Mouse (Mus musculus) midbrain, postnatal 0 days (tissue): ENCODE data around the gene Gm49325. TPM values are rescaled to one million over a fixed set of nuclear protein-coding genes. Genes with fewer than 3 reads are reported as not detected.

Experiments
- ATAC-seq: fragments of 200-750 bp; cut with Nextera tagmentation; 2 replicates; pipeline ENCODE4 v1.8.0; 2017; ENCODE audit warnings: moderate number of reproducible peaks, mild to moderate bottlenecking, moderate TSS enrichment, moderate library complexity; ENCODE audit not compliant: low FRiP score
- DNase-seq: peaks from one replicate; pipeline ENCODE4 v3.0.0-alpha.2; 2015; ENCODE audit warnings: low spot score
- H3K27ac ChIP-seq: fragments of 300-500 bp; sonication (generic); 2 replicates; pipeline ENCODE4 v1.5.1; 2014; ENCODE audit warnings: low read depth, mild to moderate bottlenecking, low read length, mixed read lengths
- H3K27me3 ChIP-seq: fragments of 300-500 bp; sonication (generic); 2 replicates; pipeline ENCODE4 v1.6.1; 2014; ENCODE audit warnings: low read length, control low read depth, mixed read lengths; ENCODE audit not compliant: insufficient read depth
- H3K36me3 ChIP-seq: fragments of 300-500 bp; sonication (generic); 2 replicates; pipeline ENCODE4 v1.6.1; 2014; ENCODE audit warnings: low read length, control low read depth, mixed read lengths; ENCODE audit not compliant: insufficient read depth
- H3K4me1 ChIP-seq: fragments of 300-500 bp; sonication (generic); 2 replicates; pipeline ENCODE4 v1.6.1; 2014; ENCODE audit warnings: mild to moderate bottlenecking, control low read depth, antibody characterized with exemption, low read length, mixed read lengths; ENCODE audit not compliant: insufficient read depth
- H3K4me2 ChIP-seq: fragments of 300-500 bp; sonication (generic); 2 replicates; pipeline ENCODE4 v1.6.1; 2014; ENCODE audit warnings: low read depth, mild to moderate bottlenecking, low read length, mixed read lengths; ENCODE audit not compliant: poor library complexity, severe bottlenecking
- H3K4me3 ChIP-seq: fragments of 300-500 bp; sonication (generic); 2 replicates; pipeline ENCODE4 v1.5.1; 2014; ENCODE audit warnings: low read depth, mild to moderate bottlenecking, low read length, moderate library complexity
- H3K9ac ChIP-seq: fragments of 300-500 bp; sonication (generic); replicated peaks from 2 replicates; pipeline ENCODE4 v1.6.1; 2014; ENCODE audit warnings: mild to moderate bottlenecking, low read length, moderate library complexity, mixed read lengths; ENCODE audit not compliant: poor library complexity, severe bottlenecking
- H3K9me3 ChIP-seq: fragments of 300-500 bp; sonication (generic); 2 replicates; pipeline ENCODE4 v1.6.1; 2016; ENCODE audit warnings: low read length, control low read depth
- CTCF ChIP-seq: IDR thresholded peaks from 2 replicates; pipeline ENCODE4 v1.5.1; 2016; ENCODE audit warnings: antibody characterized with exemption, mild to moderate bottlenecking
- WGBS: fragments of 180-500 bp; shearing (Covaris S2); extraction: QIAGEN DNeasy Blood & Tissue Kit; methylation state at CpG from one replicate; pipeline ENCODE4 v1.1.7; 2014; 5-methylcytosine and 5-hydroxymethylcytosine counted together
- polyA plus RNA-seq: library from polyadenylated mRNA; unstranded; fragments of >200 nt; fragmentation: Nextera tagmentation; extraction: Ambion mirVana; gene quantifications from 2 replicates; pipeline ENCODE4 v1.2.1, GENCODE M21; 2015
- total RNA-seq: library from RNA; depleted of rRNA; stranded (reverse); fragments of >200 nt; gene quantifications from 2 replicates; pipeline ENCODE4 v1.2.3, GENCODE M21; 2014

Gm49325 gene
- total and polyA plus RNA-seq, 2 experiments from 2014 or later, result 10.5 TPM; not detected in 1

- Histone ChIP-seq H3K4me1 (no peaks in the 10 kb centered on the region), H3K27me3 (no peaks in the 10 kb centered on the region), H3K36me3 (peaks cover 56% of the 10 kb centered on the region), H3K4me3 (no peak overlapping the region), H3K9ac (no peak overlapping the region), H3K27ac (no peak overlapping the region), H3K9me3 (no peaks in the 10 kb centered on the region), H3K4me2 (no peak overlapping the region)
- no peak for DNase-seq
- no peak for TF ChIP-seq CTCF
- WGBS, result 96% methylated on average over 5 of the region's 5 CpGs
- no peak for ATAC-seq
Observed at GRCm38 (mm10) chr10:77645571-77645970, 39.6 kb downstream of the Gm49325 start.

DNA sequence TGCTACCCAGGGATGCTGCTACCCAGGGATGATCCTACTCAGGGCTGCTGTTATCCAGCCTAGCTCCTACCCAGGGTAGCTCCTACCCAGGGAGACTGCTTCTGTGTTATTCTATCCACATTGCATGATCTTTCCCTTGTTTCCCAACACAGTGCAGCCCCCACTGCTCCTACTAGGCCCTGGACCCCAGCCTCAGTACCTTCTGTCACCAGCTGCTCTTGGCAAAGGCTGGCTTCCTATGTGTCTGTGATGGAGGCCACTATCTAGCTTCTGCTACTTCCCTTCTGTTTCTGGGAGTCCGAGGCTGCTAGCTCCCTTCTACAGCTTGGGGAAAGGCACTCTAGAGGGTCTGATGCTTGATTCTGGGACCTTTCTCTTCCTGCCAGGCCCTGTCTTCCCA, 41.5 kb downstream of the Gm49325 start:
- TF ChIP-seq CTCF, result no peak
- H3K9me3 ChIP-seq, result no peaks in the 10 kb centered on the region
- WGBS, result 76% methylated on average over 1 of the region's 1 CpGs
- ATAC-seq (no peak), DNase-seq (no peak)
- H3K4me3 ChIP-seq, result no peak overlapping the region
- H3K4me2 ChIP-seq, result no peak overlapping the region
- no peak overlapping the region for H3K27ac ChIP-seq
- H3K36me3 ChIP-seq, result peaks cover 43% of the 10 kb centered on the region
- H3K4me1 ChIP-seq, result no peaks in the 10 kb centered on the region
- no peak overlapping the region for H3K9ac ChIP-seq
- no peaks in the 10 kb centered on the region for H3K27me3 ChIP-seq

DNA sequence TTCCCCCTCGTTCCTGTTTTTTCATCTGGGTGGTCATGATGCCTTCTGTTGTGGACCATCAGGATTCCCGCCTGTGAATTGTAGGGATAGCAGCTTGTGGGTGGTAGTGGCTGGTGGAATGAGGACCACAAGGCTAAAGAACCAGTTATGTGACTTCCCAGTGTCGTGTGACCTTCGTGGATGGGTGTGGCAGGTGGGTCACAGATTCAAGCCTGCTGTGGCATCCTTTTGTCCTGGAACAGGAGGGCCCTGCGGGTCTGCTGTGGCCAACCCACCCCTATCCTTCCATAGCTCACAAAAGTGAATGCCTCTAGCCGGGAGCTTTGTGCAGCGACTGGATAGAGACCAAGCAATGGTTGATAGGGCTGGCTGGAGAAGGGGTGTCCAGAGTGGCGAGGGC, 41.9 kb downstream of the Gm49325 start:
- H3K4me3 ChIP-seq, result no peak overlapping the region
- no peak overlapping the region for H3K4me2 ChIP-seq
- TF ChIP-seq CTCF, result no peak
- no peaks in the 10 kb centered on the region for H3K4me1 ChIP-seq
- 88% methylated on average over 8 of the region's 8 CpGs for WGBS
- H3K36me3 ChIP-seq, result peaks cover 40% of the 10 kb centered on the region
- no peaks in the 10 kb centered on the region for H3K27me3 ChIP-seq
- no peak overlapping the region for H3K27ac ChIP-seq
- H3K9me3 ChIP-seq, result no peaks in the 10 kb centered on the region
- DNase-seq (no peak), ATAC-seq (no peak)
- no peak overlapping the region for H3K9ac ChIP-seq

GRCm38 (mm10) chr10:77652046-77652445, 46.0 kb downstream of the Gm49325 start:
- H3K27ac ChIP-seq, result no peak overlapping the region
- no peaks in the 10 kb centered on the region for H3K4me1 ChIP-seq
- WGBS, result 90% methylated on average over 9 of the region's 9 CpGs
- no peaks in the 10 kb centered on the region for H3K27me3 ChIP-seq
- H3K4me3 ChIP-seq, result no peak overlapping the region
- DNase-seq (no peak), ATAC-seq (no peak)
- TF ChIP-seq CTCF, result peak; percentile 26; the same call in 1 of the 2 replicates
- no peak overlapping the region for H3K9ac ChIP-seq
- peaks cover 3% of the 10 kb centered on the region; the same call in 1 of the 2 replicates for H3K36me3 ChIP-seq
- H3K9me3 ChIP-seq, result no peaks in the 10 kb centered on the region
- no peak overlapping the region for H3K4me2 ChIP-seq

GRCm38 (mm10) chr10:77658286-77658994, 52.4 kb downstream of the Gm49325 start:
- Histone ChIP-seq H3K4me1 (no peaks in the 10 kb centered on the region), H3K4me2 (no peak overlapping the region), H3K9me3 (no peaks in the 10 kb centered on the region), H3K27ac (no peak overlapping the region), H3K4me3 (no peak overlapping the region), H3K27me3 (no peaks in the 10 kb centered on the region), H3K9ac (no peak overlapping the region), H3K36me3 (no peaks in the 10 kb centered on the region)
- no peak for TF ChIP-seq CTCF
- ATAC-seq (no peak), DNase-seq (no peak)
- 69% methylated on average over 15 of the region's 15 CpGs for WGBS

DNA sequence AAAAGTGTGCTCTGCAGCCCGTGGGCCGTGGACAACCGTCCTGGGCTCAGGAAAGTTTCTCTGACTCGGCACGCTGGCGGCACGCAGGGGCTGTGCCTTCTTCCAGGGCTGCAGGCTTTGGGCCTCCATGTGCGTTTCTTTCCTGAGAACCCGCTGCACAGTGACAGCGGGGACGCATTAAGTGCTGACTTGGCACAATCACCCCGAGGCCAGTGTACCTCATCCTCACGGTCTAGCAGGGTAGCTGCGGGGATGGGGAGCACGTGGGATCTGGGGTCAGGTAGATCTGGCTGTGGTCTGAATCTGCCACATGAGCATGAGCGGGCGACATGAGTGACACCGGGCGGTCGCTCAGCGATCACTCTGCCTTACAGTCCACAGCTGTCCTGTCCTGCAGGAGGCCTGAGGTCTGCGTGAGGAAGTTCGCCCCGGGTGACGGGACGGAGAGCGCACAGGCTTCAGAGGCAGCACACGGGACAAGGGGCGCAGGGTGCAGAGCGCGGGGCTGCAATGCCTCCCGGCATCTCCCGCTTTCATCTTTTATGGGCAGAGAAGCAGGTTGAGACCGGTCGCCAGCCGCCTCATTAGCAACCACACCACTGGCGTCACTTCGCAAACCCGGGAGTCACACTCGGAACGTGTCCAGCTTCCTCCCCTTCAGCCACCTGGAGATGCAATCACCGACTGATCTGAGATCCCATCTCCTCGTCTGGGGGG, 58.1 kb downstream of the Gm49325 start:
- Histone ChIP-seq H3K4me1 (no peaks in the 10 kb centered on the region), H3K9ac (no peak overlapping the region), H3K27ac (no peak overlapping the region), H3K9me3 (no peaks in the 10 kb centered on the region), H3K36me3 (no peaks in the 10 kb centered on the region), H3K27me3 (no peaks in the 10 kb centered on the region), H3K4me3 (no peak overlapping the region), H3K4me2 (no peak overlapping the region)
- 62% methylated on average over 43 of the region's 43 CpGs for WGBS
- DNase-seq (no peak), ATAC-seq (no peak)
- TF ChIP-seq CTCF, result no peak
